Mouse (Mus musculus) intestine, embryonic 16.5 days (tissue): ENCODE results near the gene Rufy1. TPM values are rescaled to one million over a fixed set of nuclear protein-coding genes. Genes with fewer than 3 reads are reported as not detected.

Experiments used
- ATAC-seq: fragments of 200-750 bp; cut with Nextera tagmentation; 2 replicates; pipeline ENCODE4 v1.8.0; 2017; ENCODE audit warnings: moderate TSS enrichment, moderate library complexity
- H3K27ac ChIP-seq: fragments of 300-500 bp; sonication (generic); 2 replicates; pipeline ENCODE4 v1.5.1; 2014; ENCODE audit warnings: mild to moderate bottlenecking, low read length
- H3K27me3 ChIP-seq: fragments of 300-500 bp; sonication (generic); replicated peaks from 2 replicates; pipeline ENCODE4 v1.6.1; 2014; ENCODE audit warnings: low read length, control low read depth, mixed read lengths; ENCODE audit not compliant: control insufficient read depth, insufficient read depth
- H3K36me3 ChIP-seq: fragments of 300-500 bp; sonication (generic); 2 replicates; pipeline ENCODE4 v1.6.1; 2014; ENCODE audit warnings: low read length, control low read depth; ENCODE audit not compliant: control insufficient read depth, insufficient read depth
- H3K4me1 ChIP-seq: fragments of 300-500 bp; sonication (generic); 2 replicates; pipeline ENCODE4 v1.6.1; 2014; ENCODE audit warnings: low read length, control low read depth, mixed read lengths; ENCODE audit not compliant: control insufficient read depth, insufficient read depth
- H3K4me2 ChIP-seq: fragments of 300-500 bp; sonication (generic); 2 replicates; pipeline ENCODE4 v1.6.1; 2014; ENCODE audit warnings: low read depth, low read length, control low read depth
- H3K4me3 ChIP-seq: fragments of 300-500 bp; sonication (generic); 2 replicates; pipeline ENCODE4 v1.5.1; 2014; ENCODE audit warnings: mild to moderate bottlenecking, low read length
- H3K9ac ChIP-seq: fragments of 300-500 bp; sonication (generic); 2 replicates; pipeline ENCODE4 v1.6.1; 2014; ENCODE audit warnings: low read depth, low read length
- H3K9me3 ChIP-seq: fragments of 300-500 bp; sonication (generic); 2 replicates; pipeline ENCODE4 v1.6.1; 2016; ENCODE audit warnings: low read length, control low read depth; ENCODE audit not compliant: control insufficient read depth
- WGBS: fragments of 180-500 bp; shearing (Covaris S2); extraction: QIAGEN DNeasy Blood & Tissue Kit; methylation state at CpG from one replicate; pipeline ENCODE4 v1.1.7; 2014; 5-methylcytosine and 5-hydroxymethylcytosine counted together
- polyA plus RNA-seq: library from polyadenylated mRNA; unstranded; fragments of >200 nt; fragmentation: Nextera tagmentation; extraction: Ambion mirVana; gene quantifications from 2 replicates; pipeline ENCODE4 v1.2.1, GENCODE M21; 2015

The Rufy1 gene
- polyA plus RNA-seq, 1 experiment from 2014 or later: 19.5 TPM

GRCm38 (mm10) chr11:50432896-50433295 lies 2.0 kb upstream of the Rufy1 start:
- Histone ChIP-seq H3K9ac (no peak overlapping the region), H3K4me2 (no peak overlapping the region), H3K4me3 (no peak overlapping the region), H3K4me1 (0 out of 2 replicates have a peak, but pooled peaks cover 4% of the 10 kb centered on the region), H3K36me3 (no peaks in the 10 kb centered on the region), H3K27me3 (no peaks in the 10 kb centered on the region), H3K9me3 (no peaks in the 10 kb centered on the region), H3K27ac (no peak overlapping the region)
- no peak for ATAC-seq
- WGBS: 94% methylated on average over 5 of the region's 5 CpGs

- H3K36me3 ChIP-seq: no peaks in the 10 kb centered on the region
- no peak for ATAC-seq
- no peak overlapping the region for H3K9ac ChIP-seq
- H3K4me2 ChIP-seq: peak overlapping the region; percentile 80; the same call in 1 of the 2 replicates
- no peak overlapping the region for H3K27ac ChIP-seq
- no peaks in the 10 kb centered on the region for H3K9me3 ChIP-seq
- WGBS: 89% methylated on average over 3 of the region's 3 CpGs
- H3K4me3 ChIP-seq: no peak overlapping the region
- H3K27me3 ChIP-seq: no peaks in the 10 kb centered on the region
- 0 out of 2 replicates have a peak, but pooled peaks cover 4% of the 10 kb centered on the region for H3K4me1 ChIP-seq
Measured at GRCm38 (mm10) chr11:50432069-50432440, 1.1 kb upstream of the Rufy1 start.

GRCm38 (mm10) chr11:50431134-50432068 lies 476 bp upstream of the Rufy1 start:
- peak; percentile 49 for ATAC-seq
- Histone ChIP-seq H3K9ac (peak overlapping the region; percentile 86), H3K27me3 (no peaks in the 10 kb centered on the region), H3K4me2 (peak overlapping the region; percentile 80), H3K4me3 (peak overlapping the region; percentile 91), H3K27ac (peak overlapping the region; percentile 92), H3K36me3 (no peaks in the 10 kb centered on the region), H3K9me3 (no peaks in the 10 kb centered on the region), H3K4me1 (0 out of 2 replicates have a peak, but pooled peaks cover 4% of the 10 kb centered on the region)
- 25% methylated on average over 32 of the region's 32 CpGs for WGBS

- Histone ChIP-seq H3K4me2 (no peak overlapping the region), H3K4me3 (no peak overlapping the region), H3K4me1 (0 out of 2 replicates have a peak, but pooled peaks cover 4% of the 10 kb centered on the region), H3K9me3 (no peaks in the 10 kb centered on the region), H3K27ac (no peak overlapping the region), H3K27me3 (no peaks in the 10 kb centered on the region), H3K36me3 (no peaks in the 10 kb centered on the region), H3K9ac (no peak overlapping the region)
- ATAC-seq: no peak
- 85% methylated on average over 4 of the region's 4 CpGs for WGBS
Measured at GRCm38 (mm10) chr11:50426056-50426455, 4.9 kb downstream of the Rufy1 start.

- no peaks in the 10 kb centered on the region for H3K27me3 ChIP-seq
- peak; percentile 93 for ATAC-seq
Measured at GRCm38 (mm10) chr11:50421934-50422780, 8.8 kb downstream of the Rufy1 start.

GRCm38 (mm10) chr11:50421461-50421860 lies 9.5 kb downstream of the Rufy1 start:
- 47% methylated on average over 5 of the region's 5 CpGs for WGBS
- no peak; the same call in 1 of the 2 replicates for ATAC-seq
- Histone ChIP-seq H3K4me3 (peak overlapping the region; percentile 40), H3K4me2 (peak overlapping the region; percentile 70), H3K9me3 (no peaks in the 10 kb centered on the region), H3K4me1 (0 out of 2 replicates have a peak, but pooled peaks cover 4% of the 10 kb centered on the region), H3K9ac (peak overlapping the region; percentile 49), H3K27me3 (no peaks in the 10 kb centered on the region), H3K36me3 (peaks cover 2% of the 10 kb centered on the region), H3K27ac (no peak overlapping the region)

More at GRCm38 (mm10) chr11:50421934-50422780, 8.8 kb downstream of the Rufy1 start:
- H3K4me3 ChIP-seq: peak overlapping the region; percentile 40
- H3K36me3 ChIP-seq: peaks cover 2% of the 10 kb centered on the region
- H3K4me1 ChIP-seq: 0 out of 2 replicates have a peak, but pooled peaks cover 4% of the 10 kb centered on the region
- H3K9me3 ChIP-seq: no peaks in the 10 kb centered on the region
- no peak overlapping the region for H3K27ac ChIP-seq
- 22% methylated on average over 22 of the region's 22 CpGs for WGBS
- peak overlapping the region; percentile 49 for H3K9ac ChIP-seq
- peak overlapping the region; percentile 70 for H3K4me2 ChIP-seq

GRCm38 (mm10) chr11:50417856-50418255 lies 13.1 kb downstream of the Rufy1 start:
- no peak overlapping the region for H3K4me2 ChIP-seq
- 72% methylated on average over 2 of the region's 2 CpGs for WGBS

GRCm38 (mm10) chr11:50415563-50416241 lies 15.2 kb downstream of the Rufy1 start:
- Histone ChIP-seq H3K27me3 (no peaks in the 10 kb centered on the region), H3K27ac (no peak overlapping the region), H3K36me3 (peaks cover 9% of the 10 kb centered on the region), H3K4me3 (no peak overlapping the region), H3K9me3 (no peaks in the 10 kb centered on the region), H3K4me2 (no peak overlapping the region), H3K4me1 (no peaks in the 10 kb centered on the region), H3K9ac (no peak overlapping the region)
- 87% methylated on average over 6 of the region's 6 CpGs for WGBS
- ATAC-seq: no peak

More at GRCm38 (mm10) chr11:50417856-50418255, 13.1 kb downstream of the Rufy1 start:
- no peak overlapping the region for H3K9ac ChIP-seq
- no peak overlapping the region for H3K27ac ChIP-seq
- 0 out of 2 replicates have a peak, but pooled peaks cover 4% of the 10 kb centered on the region for H3K4me1 ChIP-seq
- ATAC-seq: no peak
- peaks cover 5% of the 10 kb centered on the region for H3K36me3 ChIP-seq
- no peak overlapping the region for H3K4me3 ChIP-seq
- H3K9me3 ChIP-seq: no peaks in the 10 kb centered on the region
- no peaks in the 10 kb centered on the region for H3K27me3 ChIP-seq
